Mouse (Mus musculus) bone marrow macrophage, adult 2 months (primary cell): ENCODE results near the gene Wnt11. TPM values are rescaled to one million over a fixed set of nuclear protein-coding genes. Genes with fewer than 3 reads are reported as not detected.

ENCODE experiments used
- H3K27ac ChIP-seq: 2 replicates; pipeline ENCODE4 v1.5.1; 2012; ENCODE audit warnings: low read depth, low read length; ENCODE audit not compliant: insufficient read depth
- H3K4me1 ChIP-seq: 2 replicates; pipeline ENCODE4 v1.6.1; 2012; ENCODE audit warnings: low read length; ENCODE audit not compliant: control insufficient read depth, insufficient read depth
- H3K4me3 ChIP-seq: 2 replicates; pipeline ENCODE4 v1.5.1; 2012; ENCODE audit warnings: mild to moderate bottlenecking, low read length, moderate library complexity; ENCODE audit not compliant: insufficient read depth
- CTCF ChIP-seq: IDR thresholded peaks from 2 replicates; pipeline ENCODE4 v1.5.1; 2012; ENCODE audit warnings: low read depth, mild to moderate bottlenecking, low read length, moderate library complexity
- POLR2A ChIP-seq: IDR thresholded peaks from 2 replicates; pipeline ENCODE4 v1.6.1; 2012; ENCODE audit warnings: mild to moderate bottlenecking, low read depth, low read length, borderline replicate concordance
- polyA plus RNA-seq: library from polyadenylated mRNA; stranded (reverse); fragments of >200 nt; gene quantifications from 2 replicates; pipeline ENCODE4 v1.2.4, GENCODE M21; 2012; ENCODE audit not compliant: missing spikeins, insufficient read depth, insufficient read length

Wnt11 gene
- polyA plus RNA-seq, 1 experiment = not detected

GRCm38 (mm10) chr7:98857094-98857493 is 22.2 kb downstream of the Wnt11 start:
- Histone ChIP-seq H3K4me3 (no peak overlapping the region), H3K27ac (no peak overlapping the region), H3K4me1 (no peaks in the 10 kb centered on the region)
- TF ChIP-seq CTCF (no peak), POLR2A (no peak)

- H3K4me1 ChIP-seq = no peaks in the 10 kb centered on the region
- no peak overlapping the region for H3K27ac ChIP-seq
- no peak overlapping the region for H3K4me3 ChIP-seq
- TF ChIP-seq CTCF = no peak
- no peak for TF ChIP-seq POLR2A
Measured at GRCm38 (mm10) chr7:98861002-98861401, 26.1 kb downstream of the Wnt11 start.

GRCm38 (mm10) chr7:98862994-98863393 is 28.1 kb downstream of the Wnt11 start:
- no peak overlapping the region for H3K4me3 ChIP-seq
- H3K4me1 ChIP-seq = no peaks in the 10 kb centered on the region
- TF ChIP-seq CTCF (no peak), POLR2A (no peak)
- no peak overlapping the region for H3K27ac ChIP-seq

- H3K4me1 ChIP-seq = peaks cover 3% of the 10 kb centered on the region
- no peak overlapping the region for H3K27ac ChIP-seq
- no peak for TF ChIP-seq CTCF
- TF ChIP-seq POLR2A = no peak
- no peak overlapping the region for H3K4me3 ChIP-seq
Measured at GRCm38 (mm10) chr7:98863969-98864718, 29.2 kb downstream of the Wnt11 start.

- TF ChIP-seq CTCF (no peak), POLR2A (no peak)
- H3K4me1 ChIP-seq = peaks cover 18% of the 10 kb centered on the region
- no peak overlapping the region for H3K27ac ChIP-seq
- H3K4me3 ChIP-seq = no peak overlapping the region
Measured at GRCm38 (mm10) chr7:98867053-98867793, 32.3 kb downstream of the Wnt11 start.

- H3K4me3 ChIP-seq = no peak overlapping the region
- H3K4me1 ChIP-seq = peaks cover 21% of the 10 kb centered on the region
- no peak for TF ChIP-seq POLR2A
- no peak for TF ChIP-seq CTCF
- H3K27ac ChIP-seq = no peak overlapping the region
Measured at GRCm38 (mm10) chr7:98867794-98868150, 32.9 kb downstream of the Wnt11 start.

- Histone ChIP-seq H3K4me3 (no peak overlapping the region), H3K4me1 (peaks cover 21% of the 10 kb centered on the region), H3K27ac (no peak overlapping the region)
- TF ChIP-seq CTCF = no peak
- no peak for TF ChIP-seq POLR2A
Measured at GRCm38 (mm10) chr7:98869070-98869469, 34.2 kb downstream of the Wnt11 start.

GRCm38 (mm10) chr7:98870791-98871190 is 35.9 kb downstream of the Wnt11 start:
- peaks cover 21% of the 10 kb centered on the region for H3K4me1 ChIP-seq
- TF ChIP-seq POLR2A = no peak
- no peak for TF ChIP-seq CTCF
- H3K4me3 ChIP-seq = no peak overlapping the region
- no peak overlapping the region for H3K27ac ChIP-seq

- peak overlapping the region; percentile 16; the same call in 1 of the 2 replicates for H3K27ac ChIP-seq
- peaks cover 21% of the 10 kb centered on the region for H3K4me1 ChIP-seq
- H3K4me3 ChIP-seq = peak overlapping the region; percentile 21; the same call in 1 of the 2 replicates
- TF ChIP-seq CTCF (no peak), POLR2A (no peak)
Measured at GRCm38 (mm10) chr7:98871882-98872281, 37.0 kb downstream of the Wnt11 start.

- H3K4me1 ChIP-seq = peaks cover 24% of the 10 kb centered on the region
- H3K27ac ChIP-seq = no peak overlapping the region
- no peak for TF ChIP-seq POLR2A
- no peak for TF ChIP-seq CTCF
- H3K4me3 ChIP-seq = no peak overlapping the region
Measured at GRCm38 (mm10) chr7:98873316-98873715, 38.4 kb downstream of the Wnt11 start.
